Mouse (Mus musculus) neural tube, embryonic 14.5 days (tissue): Measurements from ENCODE around the gene Ttc28. TPM values are rescaled to one million over a fixed set of nuclear protein-coding genes. Genes with fewer than 3 reads are reported as not detected.

Source experiments
- ATAC-seq: fragments of 200-750 bp; cut with Nextera tagmentation; 2 replicates; pipeline ENCODE4 v1.8.0; 2017; ENCODE audit warnings: low read depth, mild to moderate bottlenecking, moderate TSS enrichment, moderate library complexity
- H3K27ac ChIP-seq: fragments of 300-500 bp; sonication (generic); 2 replicates; pipeline ENCODE4 v1.5.1; 2014; ENCODE audit warnings: low read depth, mild to moderate bottlenecking, control low read depth, low read length, moderate library complexity, mixed read lengths
- H3K27me3 ChIP-seq: fragments of 300-500 bp; sonication (generic); 2 replicates; pipeline ENCODE4 v1.6.1; 2014; ENCODE audit warnings: low read length; ENCODE audit not compliant: control insufficient read depth, insufficient read depth
- H3K36me3 ChIP-seq: fragments of 300-500 bp; sonication (generic); 2 replicates; pipeline ENCODE4 v1.6.1; 2014; ENCODE audit warnings: low read length, mixed read lengths; ENCODE audit not compliant: control insufficient read depth, insufficient read depth
- H3K4me1 ChIP-seq: fragments of 300-500 bp; sonication (generic); 2 replicates; pipeline ENCODE4 v1.6.1; 2014; ENCODE audit warnings: low read length; ENCODE audit not compliant: control insufficient read depth, insufficient read depth
- H3K4me2 ChIP-seq: fragments of 300-500 bp; sonication (generic); 2 replicates; pipeline ENCODE4 v1.6.1; 2014; ENCODE audit warnings: mild to moderate bottlenecking, low read depth, low read length, control low read depth
- H3K4me3 ChIP-seq: fragments of 300-500 bp; sonication (generic); 2 replicates; pipeline ENCODE4 v1.5.1; 2014; ENCODE audit warnings: low read depth, low read length, control low read depth, mixed read lengths
- H3K9ac ChIP-seq: fragments of 300-500 bp; sonication (generic); replicated peaks from 2 replicates; pipeline ENCODE4 v1.6.1; 2014; ENCODE audit warnings: low read depth, mild to moderate bottlenecking, control low read depth, low read length, mixed read lengths
- H3K9me3 ChIP-seq: fragments of 300-500 bp; sonication (generic); 2 replicates; pipeline ENCODE4 v1.6.1; 2016; ENCODE audit warnings: low read length; ENCODE audit not compliant: control insufficient read depth
- WGBS: fragments of 180-500 bp; shearing (Covaris S2); extraction: QIAGEN DNeasy Blood & Tissue Kit; methylation state at CpG from one replicate; pipeline ENCODE4 v1.1.7; 2014; 5-methylcytosine and 5-hydroxymethylcytosine counted together
- polyA plus RNA-seq: library from polyadenylated mRNA; unstranded; fragments of >200 nt; fragmentation: Nextera tagmentation; extraction: Ambion mirVana; gene quantifications from 2 replicates; pipeline ENCODE4 v1.2.1, GENCODE M21; 2014

The Ttc28 gene
- polyA plus RNA-seq, 1 experiment from 2014 or later, result 37.6 TPM

DNA sequence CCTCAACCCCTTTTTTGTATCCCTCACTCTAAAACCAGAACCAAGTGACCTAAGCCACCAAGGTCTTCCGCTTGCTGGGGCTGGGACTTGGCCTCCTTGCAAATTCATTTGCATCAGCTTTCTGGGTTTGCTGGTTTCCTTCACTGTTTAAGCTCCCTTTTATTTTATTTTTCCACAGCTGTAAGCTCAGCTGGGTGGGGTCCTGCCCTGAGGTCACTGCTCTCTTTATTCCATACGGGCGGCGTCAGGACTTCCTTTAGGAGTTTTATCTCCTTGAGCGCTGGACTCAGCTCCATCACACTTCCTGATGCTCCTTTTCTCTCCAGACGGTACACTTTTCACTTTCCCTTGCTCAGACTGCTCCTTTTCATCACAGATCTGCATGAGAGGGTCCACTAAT, 231.8 kb downstream of the Ttc28 start:
- Histone ChIP-seq H3K9ac (no peak overlapping the region), H3K9me3 (no peaks in the 10 kb centered on the region), H3K36me3 (no peaks in the 10 kb centered on the region), H3K27ac (no peak overlapping the region), H3K4me2 (no peak overlapping the region), H3K4me1 (no peaks in the 10 kb centered on the region), H3K4me3 (no peak overlapping the region), H3K27me3 (no peaks in the 10 kb centered on the region)
- no peak for ATAC-seq
- WGBS, result 55% methylated on average over 6 of the region's 6 CpGs

DNA sequence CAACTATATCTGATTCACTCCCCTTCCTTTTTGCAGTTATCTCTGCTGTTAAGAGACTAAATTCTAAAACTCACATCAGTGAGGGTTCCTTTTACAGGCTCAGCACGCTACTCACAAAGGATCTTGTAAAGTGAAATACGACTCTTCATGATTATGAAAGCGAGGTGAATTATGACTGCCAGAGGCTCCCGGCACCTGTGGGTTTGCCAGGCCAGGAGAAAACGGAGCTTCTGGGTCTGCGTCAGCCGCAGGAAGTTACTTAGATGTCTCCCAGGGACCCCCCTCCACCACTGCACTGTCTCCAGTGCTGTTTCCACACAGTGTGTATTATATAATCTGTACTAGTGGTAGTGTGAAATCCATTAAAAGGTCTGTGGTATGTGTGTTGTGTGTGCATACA, 233.6 kb downstream of the Ttc28 start:
- Histone ChIP-seq H3K9ac (no peak overlapping the region), H3K4me3 (no peak overlapping the region), H3K4me1 (no peaks in the 10 kb centered on the region), H3K9me3 (no peaks in the 10 kb centered on the region), H3K4me2 (no peak overlapping the region), H3K27ac (no peak overlapping the region), H3K27me3 (no peaks in the 10 kb centered on the region), H3K36me3 (no peaks in the 10 kb centered on the region)
- WGBS, result 69% methylated on average over 7 of the region's 7 CpGs
- ATAC-seq, result no peak

DNA sequence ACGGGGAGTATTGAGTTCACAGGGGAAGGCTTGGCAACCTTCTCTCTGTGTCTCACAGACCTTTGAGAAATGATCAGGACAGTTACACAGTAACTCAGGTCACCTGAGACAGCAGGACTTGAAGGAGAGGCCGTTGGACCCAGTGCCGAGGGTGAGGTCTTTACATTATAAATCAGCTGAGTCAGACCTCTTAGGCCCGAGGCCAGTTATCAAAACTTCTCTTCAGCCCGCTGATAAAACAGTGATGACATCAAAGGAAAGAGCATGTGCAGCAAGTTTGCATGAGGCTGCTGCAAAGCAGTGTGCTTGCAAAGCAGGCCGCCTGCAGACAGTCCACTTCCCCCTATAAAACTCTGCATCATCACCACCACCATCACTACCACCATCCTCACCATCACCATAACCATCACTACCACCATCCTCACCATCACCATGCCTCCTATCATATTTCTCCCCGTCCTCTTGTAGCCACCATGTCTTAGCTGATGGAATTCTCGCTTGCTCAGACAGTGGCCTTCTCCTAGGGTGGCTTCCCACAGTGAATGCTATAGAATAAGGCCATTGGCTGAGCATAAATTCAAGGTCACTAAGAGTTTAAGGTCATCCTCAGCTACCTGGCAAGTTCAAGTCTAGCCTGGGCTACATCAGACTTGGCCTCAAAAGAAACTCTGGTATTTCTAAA, 234.2 kb downstream of the Ttc28 start:
- Histone ChIP-seq H3K4me2 (no peak overlapping the region), H3K27me3 (no peaks in the 10 kb centered on the region), H3K9ac (no peak overlapping the region), H3K4me1 (no peaks in the 10 kb centered on the region), H3K27ac (no peak overlapping the region), H3K36me3 (no peaks in the 10 kb centered on the region), H3K9me3 (no peaks in the 10 kb centered on the region), H3K4me3 (no peak overlapping the region)
- 76% methylated on average over 8 of the region's 8 CpGs for WGBS
- no peak for ATAC-seq

DNA sequence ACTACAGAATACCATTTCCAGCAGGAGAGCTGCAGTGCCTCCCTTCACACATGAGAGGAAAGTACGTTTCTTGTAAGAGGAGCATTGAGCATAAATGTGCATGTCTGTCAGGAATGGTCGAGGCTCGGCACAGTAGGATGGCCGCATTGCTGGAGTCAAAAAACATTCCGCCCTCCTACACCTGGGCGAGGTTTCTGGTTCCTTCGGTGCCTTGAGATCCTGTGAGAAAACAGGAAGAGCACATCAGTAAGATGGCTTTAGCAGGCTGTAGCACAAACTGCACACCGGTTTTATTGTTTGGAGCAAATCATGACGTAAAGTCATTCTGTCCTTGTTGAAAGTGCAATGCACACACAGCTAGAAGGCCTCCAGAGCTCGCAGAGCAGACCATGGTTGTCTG, 235.0 kb downstream of the Ttc28 start:
- Histone ChIP-seq H3K9me3 (no peaks in the 10 kb centered on the region), H3K4me1 (peaks cover 1% of the 10 kb centered on the region; the same call in 1 of the 2 replicates), H3K4me2 (no peak overlapping the region), H3K36me3 (no peaks in the 10 kb centered on the region), H3K9ac (no peak overlapping the region), H3K27me3 (no peaks in the 10 kb centered on the region), H3K4me3 (no peak overlapping the region), H3K27ac (no peak overlapping the region)
- WGBS, result 79% methylated on average over 10 of the region's 10 CpGs
- ATAC-seq, result no peak

DNA sequence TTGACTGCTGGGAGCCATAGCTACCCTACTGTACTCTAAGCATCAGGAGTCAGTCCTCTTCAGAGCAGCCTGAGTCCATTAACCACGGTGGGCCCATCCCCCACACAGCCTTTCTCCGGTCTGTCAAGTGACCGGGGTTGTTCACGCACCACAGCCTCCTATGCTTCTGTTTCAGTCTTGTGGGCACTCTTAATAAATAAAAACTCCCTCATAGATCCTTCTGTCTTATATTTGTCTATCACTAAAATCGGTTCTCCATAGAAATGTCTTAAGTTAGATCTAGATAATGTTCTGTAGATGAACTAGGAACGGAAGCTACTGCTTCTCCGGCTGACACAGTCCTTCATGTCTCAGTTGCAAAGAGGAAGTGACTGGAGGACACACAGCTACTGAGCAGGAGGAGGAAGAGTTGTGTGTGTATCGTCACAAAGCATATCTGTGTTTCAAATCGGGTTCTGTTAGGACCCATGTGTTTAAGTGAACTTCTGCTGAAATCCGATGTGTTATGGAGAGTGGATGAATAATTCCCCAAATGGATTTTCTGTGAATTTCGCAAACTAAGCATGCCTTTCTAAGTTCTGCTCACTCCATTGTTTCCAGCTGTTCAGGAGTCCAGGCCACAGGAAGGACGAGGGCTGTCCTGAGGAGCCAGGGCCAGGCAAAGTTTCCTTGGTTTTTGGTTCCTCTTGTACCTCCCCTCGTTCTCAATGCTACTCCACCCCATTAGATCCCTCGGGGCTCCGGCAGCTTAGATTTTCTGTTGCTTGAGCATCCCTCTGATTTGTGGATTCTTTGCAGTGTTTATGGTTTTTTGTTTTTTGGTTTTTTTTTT, 236.1 kb downstream of the Ttc28 start:
- Histone ChIP-seq H3K9ac (no peak overlapping the region), H3K4me3 (no peak overlapping the region), H3K27me3 (no peaks in the 10 kb centered on the region), H3K27ac (peak overlapping the region; percentile 24; the same call in 1 of the 2 replicates), H3K9me3 (no peaks in the 10 kb centered on the region), H3K4me2 (no peak overlapping the region), H3K36me3 (no peaks in the 10 kb centered on the region), H3K4me1 (peaks cover 13% of the 10 kb centered on the region)
- 63% methylated on average over 15 of the region's 15 CpGs for WGBS
- no peak for ATAC-seq

DNA sequence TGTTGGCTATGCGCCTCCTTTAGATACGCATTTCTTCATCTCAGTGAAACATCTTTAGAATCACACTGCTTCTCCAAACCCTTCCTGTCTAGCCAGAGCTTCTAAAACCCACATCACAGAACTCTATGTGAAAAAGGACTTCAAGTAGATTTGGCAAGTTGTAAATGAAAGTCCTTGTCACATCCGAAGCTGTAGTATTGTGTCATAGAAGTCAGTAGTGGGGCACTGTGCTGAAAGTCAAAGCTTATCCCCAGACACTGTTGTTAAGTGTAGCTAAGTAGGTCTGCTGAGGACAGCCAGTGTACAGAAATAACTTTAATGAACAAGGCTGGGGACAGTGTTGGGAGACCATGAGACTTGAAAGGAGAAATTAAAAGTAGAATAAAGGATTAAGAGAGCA, 240.2 kb downstream of the Ttc28 start:
- Histone ChIP-seq H3K36me3 (no peaks in the 10 kb centered on the region), H3K27ac (no peak overlapping the region), H3K4me2 (no peak overlapping the region), H3K9ac (no peak overlapping the region), H3K9me3 (no peaks in the 10 kb centered on the region), H3K27me3 (no peaks in the 10 kb centered on the region), H3K4me1 (peaks cover 39% of the 10 kb centered on the region), H3K4me3 (no peak overlapping the region)
- no peak for ATAC-seq
- 79% methylated on average over 3 of the region's 3 CpGs for WGBS

DNA sequence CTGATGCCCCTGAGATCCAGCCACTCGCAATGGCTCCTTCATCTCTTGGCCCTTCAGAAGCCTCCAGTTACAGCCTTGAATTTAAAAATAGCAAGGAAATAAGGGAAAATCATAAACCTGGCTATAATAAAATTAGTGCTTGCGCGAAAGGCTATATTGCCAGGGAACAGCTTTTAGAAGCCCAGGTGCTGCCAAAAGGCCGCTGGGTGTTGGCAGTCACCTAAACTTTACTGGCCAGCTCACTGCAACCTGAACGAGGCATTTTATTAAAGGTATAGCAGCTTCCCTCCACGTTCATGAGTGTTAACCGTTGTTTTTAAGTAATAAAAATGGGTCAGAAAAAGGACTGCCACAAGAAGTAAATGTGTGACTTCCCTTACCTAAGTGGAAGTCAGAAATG, 240.7 kb downstream of the Ttc28 start:
- Histone ChIP-seq H3K4me2 (no peak overlapping the region), H3K27me3 (no peaks in the 10 kb centered on the region), H3K27ac (no peak overlapping the region), H3K9ac (no peak overlapping the region), H3K4me1 (peaks cover 39% of the 10 kb centered on the region), H3K36me3 (no peaks in the 10 kb centered on the region), H3K9me3 (no peaks in the 10 kb centered on the region), H3K4me3 (no peak overlapping the region)
- WGBS, result 76% methylated on average over 7 of the region's 7 CpGs
- no peak for ATAC-seq

DNA sequence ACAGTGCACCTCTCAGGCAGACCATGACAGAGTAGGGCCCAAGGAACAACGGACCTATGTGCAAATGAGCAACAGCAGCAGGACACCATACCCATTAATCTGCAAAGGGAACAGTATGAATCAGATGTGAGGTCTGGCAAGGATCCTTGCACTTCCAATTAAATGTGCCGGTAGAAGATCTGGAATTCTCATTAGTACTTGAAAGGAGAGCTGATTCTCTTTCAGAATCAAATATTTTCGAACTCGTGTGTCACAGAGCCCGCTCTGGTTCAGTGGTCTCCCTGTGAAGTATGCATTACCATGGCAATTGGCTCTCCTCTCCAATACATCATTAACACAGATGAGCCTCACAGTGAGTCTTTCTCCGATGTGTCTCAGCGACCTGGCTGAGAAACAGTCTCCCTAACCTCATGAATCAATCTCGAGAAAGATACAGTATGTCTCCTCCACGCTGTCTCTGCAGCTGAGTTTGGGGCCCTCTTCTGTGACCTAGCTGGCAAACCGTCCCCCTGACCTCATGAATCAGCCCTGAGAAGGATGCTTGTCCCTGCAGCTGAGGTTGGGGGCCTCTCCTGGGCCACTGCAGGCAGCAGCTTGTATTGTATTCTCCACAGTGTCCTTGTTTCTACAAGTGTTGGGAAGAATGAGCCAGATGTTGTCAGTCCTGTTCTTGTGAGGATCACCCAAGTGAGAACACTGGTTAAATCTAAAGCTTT, 241.3 kb downstream of the Ttc28 start:
- Histone ChIP-seq H3K9ac (no peak overlapping the region), H3K36me3 (no peaks in the 10 kb centered on the region), H3K4me3 (no peak overlapping the region), H3K9me3 (no peaks in the 10 kb centered on the region), H3K4me2 (no peak overlapping the region), H3K4me1 (peaks cover 39% of the 10 kb centered on the region), H3K27ac (peak overlapping the region; percentile 24; the same call in 1 of the 2 replicates), H3K27me3 (no peaks in the 10 kb centered on the region)
- 20% methylated on average over 10 of the region's 10 CpGs for WGBS
- no peak; the same call in 1 of the 2 replicates for ATAC-seq
